Mouse (Mus musculus): ENCODE measurements at regions not wholly inside any gene's neighbourhood (a gene's known extent, or its start where the extent isn't known, plus 50 kb on each side); places are given as distances from the start of the nearest gene placed in this dataset.
"Not testable (repeated sequence)": the region's sequence is repeated elsewhere in the genome, so short reads cannot be mapped to it uniquely, and the experiment has no call there.

GRCm38 (mm10) chr8:7286581-7286980 lies 1374.5 kb downstream of the Efnb2 start:
- Histone ChIP-seq H3K9ac (ENCODE audit: low read depth, low read length, severe bottlenecking) (no peak overlapping the region), H3K4me1 (ENCODE audit: control insufficient read depth, insufficient read depth, low read length) (no peaks in the 10 kb centered on the region), H3K27ac (replicated peaks; ENCODE audit: low read depth, low read length) (no peak overlapping the region), H3K4me2 (replicated peaks; ENCODE audit: low read depth, low read length, severe bottlenecking) (no peak overlapping the region), H3K9me3 (ENCODE audit: control insufficient read depth, low read length) (no peaks in the 10 kb centered on the region), H3K36me3 (ENCODE audit: control insufficient read depth, insufficient read depth, low read length) (no peaks in the 10 kb centered on the region), H3K4me3 (replicated peaks; ENCODE audit: low read length) (no peak overlapping the region), H3K27me3 (ENCODE audit: control insufficient read depth, insufficient read depth, low read length) (no peaks in the 10 kb centered on the region)
- 81% methylated on average over 1 of the region's 1 CpGs for WGBS
- no peak for ATAC-seq (ENCODE audit: low FRiP score, low read depth)
- TF ChIP-seq POLR2A (IDR thresholded peaks at IDR 0.05; ENCODE audit: borderline replicate concordance, extremely low read depth, insufficient read depth, insufficient read length) = no peak
- no peak for DNase-seq (ENCODE audit: low spot score)

- no peak for TF ChIP-seq POLR2A (IDR thresholded peaks at IDR 0.05; ENCODE audit: borderline replicate concordance, extremely low read depth, insufficient read depth, insufficient read length)
- DNase-seq (ENCODE audit: low spot score) (no peak), ATAC-seq (ENCODE audit: low FRiP score, low read depth) (no peak)
- Histone ChIP-seq H3K4me3 (replicated peaks; ENCODE audit: low read length) (no peak overlapping the region), H3K4me2 (replicated peaks; ENCODE audit: low read depth, low read length, severe bottlenecking) (no peak overlapping the region), H3K27ac (replicated peaks; ENCODE audit: low read depth, low read length) (no peak overlapping the region), H3K36me3 (ENCODE audit: control insufficient read depth, insufficient read depth, low read length) (no peaks in the 10 kb centered on the region), H3K9ac (ENCODE audit: low read depth, low read length, severe bottlenecking) (no peak overlapping the region), H3K27me3 (ENCODE audit: control insufficient read depth, insufficient read depth, low read length) (no peaks in the 10 kb centered on the region), H3K9me3 (ENCODE audit: control insufficient read depth, low read length) (no peaks in the 10 kb centered on the region), H3K4me1 (ENCODE audit: control insufficient read depth, insufficient read depth, low read length) (no peaks in the 10 kb centered on the region)
- WGBS = 89% methylated on average over 3 of the region's 3 CpGs
These were observed 1393.6 kb downstream of the Efnb2 start for GRCm38 (mm10) chr8:7267406-7267805.

GRCm38 (mm10) chr8:7254336-7254735 lies 1406.7 kb downstream of the Efnb2 start:
- H3K27me3 ChIP-seq (ENCODE audit: control insufficient read depth, insufficient read depth, low read length); H3K4me3 ChIP-seq (replicated peaks; ENCODE audit: low read length); ATAC-seq (ENCODE audit: low FRiP score, low read depth); DNase-seq (ENCODE audit: low spot score); H3K4me1 ChIP-seq (ENCODE audit: control insufficient read depth, insufficient read depth, low read length); H3K27ac ChIP-seq (replicated peaks; ENCODE audit: low read depth, low read length); H3K9me3 ChIP-seq (ENCODE audit: control insufficient read depth, low read length); H3K36me3 ChIP-seq (ENCODE audit: control insufficient read depth, insufficient read depth, low read length); H3K4me2 ChIP-seq (replicated peaks; ENCODE audit: low read depth, low read length, severe bottlenecking); H3K9ac ChIP-seq (ENCODE audit: low read depth, low read length, severe bottlenecking): not testable (repeated sequence)
- 91% methylated on average over 9 of the region's 9 CpGs for WGBS

GRCm38 (mm10) chr8:7240321-7240720 lies 1420.7 kb downstream of the Efnb2 start:
- ATAC-seq (ENCODE audit: low FRiP score, low read depth) = no peak
- H3K27me3 ChIP-seq (ENCODE audit: control insufficient read depth, insufficient read depth, low read length) = no peaks in the 10 kb centered on the region
- H3K4me1 ChIP-seq (ENCODE audit: control insufficient read depth, insufficient read depth, low read length) = no peaks in the 10 kb centered on the region
- no peaks in the 10 kb centered on the region for H3K36me3 ChIP-seq (ENCODE audit: control insufficient read depth, insufficient read depth, low read length)
- H3K27ac ChIP-seq (replicated peaks; ENCODE audit: low read depth, low read length) = no peak overlapping the region
- no peak overlapping the region for H3K9ac ChIP-seq (ENCODE audit: low read depth, low read length, severe bottlenecking)
- H3K4me2 ChIP-seq (replicated peaks; ENCODE audit: low read depth, low read length, severe bottlenecking) = no peak overlapping the region
- no peak for DNase-seq (ENCODE audit: low spot score)
- H3K4me3 ChIP-seq (replicated peaks; ENCODE audit: low read length) = no peak overlapping the region
- no peak for TF ChIP-seq POLR2A (IDR thresholded peaks at IDR 0.05; ENCODE audit: borderline replicate concordance, extremely low read depth, insufficient read depth, insufficient read length)
- H3K9me3 ChIP-seq (ENCODE audit: control insufficient read depth, low read length) = no peaks in the 10 kb centered on the region
- 95% methylated on average over 1 of the region's 1 CpGs for WGBS

- Histone ChIP-seq H3K4me2 (replicated peaks; ENCODE audit: low read depth, low read length, severe bottlenecking) (no peak overlapping the region), H3K27me3 (ENCODE audit: control insufficient read depth, insufficient read depth, low read length) (no peaks in the 10 kb centered on the region), H3K4me1 (ENCODE audit: control insufficient read depth, insufficient read depth, low read length) (no peaks in the 10 kb centered on the region), H3K36me3 (ENCODE audit: control insufficient read depth, insufficient read depth, low read length) (no peaks in the 10 kb centered on the region), H3K27ac (replicated peaks; ENCODE audit: low read depth, low read length) (no peak overlapping the region), H3K4me3 (replicated peaks; ENCODE audit: low read length) (no peak overlapping the region), H3K9me3 (ENCODE audit: control insufficient read depth, low read length) (no peaks in the 10 kb centered on the region), H3K9ac (ENCODE audit: low read depth, low read length, severe bottlenecking) (no peak overlapping the region)
- TF ChIP-seq POLR2A (IDR thresholded peaks at IDR 0.05; ENCODE audit: borderline replicate concordance, extremely low read depth, insufficient read depth, insufficient read length) = no peak
- WGBS = 53% methylated on average over 3 of the region's 3 CpGs
- no peak for ATAC-seq (ENCODE audit: low FRiP score, low read depth)
- DNase-seq (ENCODE audit: low spot score) = no peak
These were observed 1427.0 kb downstream of the Efnb2 start for GRCm38 (mm10) chr8:7234006-7234405.

GRCm38 (mm10) chr8:7219300-7219699 lies 1441.7 kb downstream of the Efnb2 start:
- no peak for ATAC-seq (ENCODE audit: low FRiP score, low read depth)
- Histone ChIP-seq H3K9ac (ENCODE audit: low read depth, low read length, severe bottlenecking) (no peak overlapping the region), H3K9me3 (ENCODE audit: control insufficient read depth, low read length) (no peaks in the 10 kb centered on the region), H3K27ac (replicated peaks; ENCODE audit: low read depth, low read length) (no peak overlapping the region), H3K36me3 (ENCODE audit: control insufficient read depth, insufficient read depth, low read length) (no peaks in the 10 kb centered on the region), H3K27me3 (ENCODE audit: control insufficient read depth, insufficient read depth, low read length) (no peaks in the 10 kb centered on the region), H3K4me1 (ENCODE audit: control insufficient read depth, insufficient read depth, low read length) (no peaks in the 10 kb centered on the region), H3K4me2 (replicated peaks; ENCODE audit: low read depth, low read length, severe bottlenecking) (no peak overlapping the region), H3K4me3 (replicated peaks; ENCODE audit: low read length) (no peak overlapping the region)
- 84% methylated on average over 3 of the region's 3 CpGs for WGBS
- DNase-seq (ENCODE audit: low spot score) = no peak
- TF ChIP-seq POLR2A (IDR thresholded peaks at IDR 0.05; ENCODE audit: borderline replicate concordance, extremely low read depth, insufficient read depth, insufficient read length) = no peak

Measured in limb, embryonic 14.5 days (tissue).